Mouse (Mus musculus) right cerebral cortex, adult 2 months (tissue): ENCODE results near the gene Qk.

Experiments
- DNase-seq, 2 experiments: peaks; one replicate each; pipeline ENCODE4 v3.0.0; 2021 to 2022; ENCODE audit warnings: low spot score in 2 of 2

The Qk gene

GRCm38 (mm10) chr17:10319685-10320455 is at the start of gene Qk:
TSS of gene Qk (minus strand) at chr17:10319854.
- peak; percentile 88 to 89 for DNase-seq

- DNase-seq: no peak
Measured at GRCm38 (mm10) chr17:10367044-10367443, 47.4 kb upstream of the Qk start.

- no peak for DNase-seq
Measured at GRCm38 (mm10) chr17:10366577-10366976, 46.9 kb upstream of the Qk start.

- no peak for DNase-seq
Measured at GRCm38 (mm10) chr17:10365501-10366482, 46.1 kb upstream of the Qk start.

- no peak for DNase-seq
Measured at GRCm38 (mm10) chr17:10363151-10363550, 43.5 kb upstream of the Qk start.

GRCm38 (mm10) chr17:10361882-10362291 is 42.2 kb upstream of the Qk start:
- DNase-seq: no peak

- DNase-seq: no peak
Measured at GRCm38 (mm10) chr17:10360738-10361137, 41.1 kb upstream of the Qk start.

- DNase-seq: no peak
Measured at GRCm38 (mm10) chr17:10359466-10359865, 39.8 kb upstream of the Qk start.

GRCm38 (mm10) chr17:10357348-10357747 is 37.7 kb upstream of the Qk start:
- no peak for DNase-seq

- no peak for DNase-seq
Measured at GRCm38 (mm10) chr17:10356294-10356693, 36.6 kb upstream of the Qk start.

GRCm38 (mm10) chr17:10355746-10356145 is 36.1 kb upstream of the Qk start:
- no peak for DNase-seq

GRCm38 (mm10) chr17:10338286-10338685 is 18.6 kb upstream of the Qk start:
- no peak for DNase-seq

- no peak for DNase-seq
Measured at GRCm38 (mm10) chr17:10336558-10336957, 16.9 kb upstream of the Qk start.

- peak in 1 of 2 experiments; percentile 40 for DNase-seq
Measured at GRCm38 (mm10) chr17:10335809-10336499, 16.3 kb upstream of the Qk start.

- peak; percentile 69 to 79 for DNase-seq
Measured at GRCm38 (mm10) chr17:10334957-10335690, 15.5 kb upstream of the Qk start.

GRCm38 (mm10) chr17:10334481-10334880 is 14.8 kb upstream of the Qk start:
- DNase-seq: no peak

GRCm38 (mm10) chr17:10333321-10333720 is 13.7 kb upstream of the Qk start:
- no peak for DNase-seq

- no peak for DNase-seq
Measured at GRCm38 (mm10) chr17:10332127-10332526, 12.5 kb upstream of the Qk start.

- no peak for DNase-seq
Measured at GRCm38 (mm10) chr17:10329461-10329860, 9.8 kb upstream of the Qk start.

GRCm38 (mm10) chr17:10328544-10329100 is 9.0 kb upstream of the Qk start:
- peak in 1 of 2 experiments; percentile 35 for DNase-seq
